ENCODE assay signal across 8 mouse cellular contexts in the genomic region with DNA sequence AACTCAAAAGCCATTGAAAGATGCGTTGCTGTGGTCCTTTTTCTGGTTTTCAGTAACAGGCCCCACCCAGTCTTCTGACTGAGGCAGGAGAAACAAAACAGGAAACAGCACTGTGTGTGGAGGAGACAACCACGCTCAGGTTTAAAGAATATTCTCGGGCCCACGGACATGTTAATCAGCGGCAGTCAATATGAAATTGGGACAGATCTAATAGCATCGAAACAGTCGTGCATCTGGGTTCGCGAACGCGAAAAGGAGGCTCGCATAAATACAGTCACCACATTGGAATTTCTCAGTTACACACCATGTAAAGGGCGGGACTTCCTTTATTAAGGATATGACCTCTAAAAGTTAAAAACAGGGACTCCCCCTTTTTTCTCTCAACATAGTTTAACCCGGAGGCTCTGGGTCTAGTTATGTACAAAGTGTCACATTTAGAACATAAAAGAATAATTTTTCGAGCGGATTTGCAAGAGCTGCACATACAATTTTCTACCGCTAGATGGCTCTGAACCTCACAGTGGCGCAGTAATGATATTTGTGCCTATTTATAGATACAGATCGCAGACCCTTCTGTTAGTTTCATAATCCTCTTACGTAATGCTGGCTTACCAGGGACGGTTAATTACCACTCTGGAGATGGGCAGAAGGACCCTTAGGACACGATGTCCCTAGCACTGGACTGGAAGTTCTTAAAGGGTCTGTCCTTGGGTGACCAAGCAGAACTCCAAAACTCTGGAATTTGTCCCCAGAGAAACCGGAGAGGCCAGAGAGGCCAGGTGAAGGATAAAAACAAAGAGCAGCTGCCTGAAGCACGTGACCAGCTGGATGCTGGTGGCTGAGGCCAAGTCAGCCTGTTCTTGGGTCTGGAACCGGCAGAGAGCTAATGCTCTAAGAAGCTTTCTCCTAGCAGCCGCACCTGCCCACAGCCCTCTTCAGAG.
DNase-seq lines count a peak whose midpoint lies in the region; ATAC-seq lines count a peak whose summit lies in the region.

No protein-coding gene starts in this region.

- no peaks in the 10 kb centered on the region for H3K9me3 ChIP-seq in intestine, embryonic 15.5 days
- no peaks in the 10 kb centered on the region; the same call in 1 of the 2 replicates for H3K9me3 ChIP-seq in megakaryocyte, embryonic 14.5 days

- peak overlapping the region; percentile 28; the same call in 1 of the 2 replicates for H3K27ac ChIP-seq in intestine, embryonic 15.5 days

- intact Hi-C loops in left cerebral cortex, postnatal 10 days (cut with DNase I): loop anchor here (2.0 kb wide), 2 partner anchors 65 to 385 kb away; no protein-coding TSS in a partner anchor

- H3K9ac ChIP-seq in intestine, embryonic 15.5 days: 0 out of 2 replicates have a peak overlapping the region, but pooled peaks have one; percentile 5

- 9% methylated on average over 26 of the region's 26 CpGs for WGBS in intestine, embryonic 15.5 days

- H3K4me1 ChIP-seq in intestine, embryonic 15.5 days (replicated peaks): peaks cover 5% of the 10 kb centered on the region
- peaks cover 57% of the 10 kb centered on the region for H3K4me1 ChIP-seq in megakaryocyte, embryonic 14.5 days

- no peaks in the 10 kb centered on the region for H3K27me3 ChIP-seq in intestine, embryonic 15.5 days (replicated peaks)
- H3K27me3 ChIP-seq in megakaryocyte, embryonic 14.5 days (replicated peaks): no peaks in the 10 kb centered on the region

- no peaks in the 10 kb centered on the region for H3K36me3 ChIP-seq in intestine, embryonic 15.5 days
- no peaks in the 10 kb centered on the region for H3K36me3 ChIP-seq in megakaryocyte, embryonic 14.5 days (replicated peaks; ENCODE audit: low read length)

- H3K4me3 ChIP-seq in intestine, embryonic 15.5 days (replicated peaks): peak overlapping the region; percentile 26
- peak overlapping the region; percentile 90 for H3K4me3 ChIP-seq in megakaryocyte, embryonic 14.5 days (replicated peaks)

- DNase-seq in adrenal gland, adult 8-10 months: peak; percentile 63
- DNase-seq in embryo, embryonic 9.5 days (ENCODE audit: extremely low spot score): peak; percentile 73
- peak; percentile 25 to 67 for DNase-seq in gastrocnemius, postnatal 4 days (ENCODE audit: low spot score in 2 of 2)
- peak; percentile 62 to 79 for DNase-seq in left cerebral cortex, postnatal 10 days (ENCODE audit: extremely low spot score in 1 of 2, low spot score in 2 of 2)
- peak; percentile 85 to 86 for DNase-seq in right cerebral cortex, adult 2 months (ENCODE audit: low spot score in 2 of 2)
- peak; percentile 55 to 61 for DNase-seq in urinary bladder, postnatal 36 days (ENCODE audit: low spot score in 2 of 2)

- peak overlapping the region; percentile 48 for H3K4me2 ChIP-seq in intestine, embryonic 15.5 days (replicated peaks)

- peak; percentile 91 for ATAC-seq in intestine, embryonic 15.5 days

Comparison
In these comparisons a context has a peak if more than half of its experiments do, and no peak if none do; other contexts are left out.
1. Peak in every context shown above with its lines: DNase-seq, ATAC-seq, H3K4me3 ChIP-seq and H3K27ac ChIP-seq.